Mouse (Mus musculus): Measurements from ENCODE around the gene Lrch2. TPM values are rescaled to one million over a fixed set of nuclear protein-coding genes. Genes with fewer than 3 reads are reported as not detected.
"Not testable (repeated sequence)": the region's sequence is repeated elsewhere in the genome, so short reads cannot be mapped to it uniquely, and the experiment has no call there.

Gene Lrch2
- polyA plus RNA-seq, 1 experiment from 2014 or later = 5.2 TPM

GRCm38 (mm10) chrX:147527646-147528172 lies 26.2 kb downstream of the Lrch2 start:
- H3K4me3 ChIP-seq (replicated peaks; ENCODE audit: low read depth, low read length) = no peak overlapping the region
- TF ChIP-seq CTCF (IDR thresholded peaks at IDR 0.05; ENCODE audit: low read depth) = no peak
- no peaks in the 10 kb centered on the region for H3K4me1 ChIP-seq (replicated peaks; ENCODE audit: insufficient read depth, low read length)
- H3K9me3 ChIP-seq (replicated peaks; ENCODE audit: low read length) = no peaks in the 10 kb centered on the region
- H3K27ac ChIP-seq = no peak overlapping the region
- no peak overlapping the region for H3K4me2 ChIP-seq (ENCODE audit: low read length)
- no peak for ATAC-seq (replicated peaks; ENCODE audit: low FRiP score, low read depth)
- H3K36me3 ChIP-seq (ENCODE audit: insufficient read depth, low read length) = no peaks in the 10 kb centered on the region
- H3K9ac ChIP-seq (ENCODE audit: low read depth, low read length) = no peak overlapping the region
- WGBS = 61% methylated on average over 7 of the region's 7 CpGs
- no peaks in the 10 kb centered on the region for H3K27me3 ChIP-seq (ENCODE audit: insufficient read depth, low read length)
- no peak for DNase-seq (ENCODE audit: low spot score)

- WGBS = 77% methylated on average over 2 of the region's 2 CpGs
- Histone ChIP-seq H3K4me3 (replicated peaks; ENCODE audit: low read depth, low read length) (no peak overlapping the region), H3K4me2 (ENCODE audit: low read length) (no peak overlapping the region), H3K9me3 (replicated peaks; ENCODE audit: low read length) (no peaks in the 10 kb centered on the region), H3K27me3 (ENCODE audit: insufficient read depth, low read length) (no peaks in the 10 kb centered on the region), H3K36me3 (ENCODE audit: insufficient read depth, low read length) (no peaks in the 10 kb centered on the region), H3K27ac (no peak overlapping the region), H3K4me1 (replicated peaks; ENCODE audit: insufficient read depth, low read length) (no peaks in the 10 kb centered on the region), H3K9ac (ENCODE audit: low read depth, low read length) (no peak overlapping the region)
- peak; percentile 53 for TF ChIP-seq CTCF (IDR thresholded peaks at IDR 0.05; ENCODE audit: low read depth)
- DNase-seq (ENCODE audit: low spot score) (peak; percentile 24), ATAC-seq (replicated peaks; ENCODE audit: low FRiP score, low read depth) (no peak)
Observed at GRCm38 (mm10) chrX:147489551-147489950, 64.3 kb downstream of the Lrch2 start.

DNA sequence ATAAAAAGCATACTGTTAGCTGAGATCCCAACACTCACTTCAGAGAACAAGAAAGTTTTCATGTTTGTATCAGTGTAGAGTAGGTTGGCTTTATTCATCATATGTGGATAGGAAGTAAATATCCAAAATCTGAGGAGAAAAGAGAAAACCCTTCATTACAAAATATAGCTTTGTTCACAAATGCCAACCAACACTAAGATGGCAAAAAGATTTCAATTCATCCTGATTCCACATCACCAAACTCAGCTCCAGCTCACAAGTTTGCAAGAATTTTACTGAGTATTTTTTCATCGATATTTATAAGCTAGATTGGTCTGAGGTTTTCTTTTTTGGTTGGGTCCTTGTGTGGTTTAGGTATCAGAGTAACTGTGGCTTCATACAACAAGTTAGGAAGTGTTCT lies 100.3 kb downstream of the Lrch2 start, which contains the start of gene Vmn1r239-ps:
Gene Vmn1r239-ps (minus strand): TSS at position 101 of the 400 bp plus-strand sequence.
- H3K27me3 ChIP-seq (ENCODE audit: insufficient read depth, low read length); H3K36me3 ChIP-seq (ENCODE audit: insufficient read depth, low read length); H3K4me2 ChIP-seq (ENCODE audit: low read length); DNase-seq (ENCODE audit: low spot score); ATAC-seq (replicated peaks; ENCODE audit: low FRiP score, low read depth); H3K27ac ChIP-seq; H3K9me3 ChIP-seq (replicated peaks; ENCODE audit: low read length); H3K9ac ChIP-seq (ENCODE audit: low read depth, low read length); H3K4me3 ChIP-seq (replicated peaks; ENCODE audit: low read depth, low read length); H3K4me1 ChIP-seq (replicated peaks; ENCODE audit: insufficient read depth, low read length): not testable (repeated sequence)
- WGBS = 91% methylated on average over 1 of the region's 1 CpGs

DNA sequence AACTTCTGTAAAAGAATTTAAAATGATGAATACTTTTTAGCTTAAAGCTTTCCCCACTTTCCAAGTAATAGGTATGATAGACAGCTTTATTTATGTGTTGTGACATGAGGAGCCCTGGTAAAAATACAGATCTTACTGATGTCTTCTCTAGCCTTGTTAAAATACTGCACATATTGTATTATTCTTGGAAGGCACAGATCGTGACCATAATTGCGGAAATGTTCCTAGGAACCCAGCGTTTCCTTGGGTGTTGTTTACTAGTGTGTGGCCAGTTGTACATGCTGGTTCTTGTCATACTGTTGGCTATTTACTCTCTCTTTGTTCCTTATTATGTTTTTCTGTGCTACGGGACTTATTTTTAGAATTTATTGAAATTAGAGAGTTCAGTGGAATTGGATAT lies 110.5 kb downstream of the Lrch2 start:
- 72% methylated on average over 4 of the region's 4 CpGs for WGBS
- ATAC-seq (replicated peaks; ENCODE audit: low FRiP score, low read depth) = no peak; the same call in 1 of the 2 replicates

GRCm38 (mm10) chrX:147435400-147435799 lies 118.5 kb downstream of the Lrch2 start:
- Histone ChIP-seq H3K36me3 (ENCODE audit: insufficient read depth, low read length) (no peaks in the 10 kb centered on the region), H3K4me1 (replicated peaks; ENCODE audit: insufficient read depth, low read length) (no peaks in the 10 kb centered on the region), H3K9me3 (replicated peaks; ENCODE audit: low read length) (no peaks in the 10 kb centered on the region), H3K4me2 (ENCODE audit: low read length) (no peak overlapping the region), H3K4me3 (replicated peaks; ENCODE audit: low read depth, low read length) (no peak overlapping the region), H3K9ac (ENCODE audit: low read depth, low read length) (no peak overlapping the region), H3K27ac (no peak overlapping the region), H3K27me3 (ENCODE audit: insufficient read depth, low read length) (no peaks in the 10 kb centered on the region)
- ATAC-seq (replicated peaks; ENCODE audit: low FRiP score, low read depth) = no peak
- no peak for DNase-seq (ENCODE audit: low spot score)
- 76% methylated on average over 2 of the region's 2 CpGs for WGBS
- no peak for TF ChIP-seq CTCF (IDR thresholded peaks at IDR 0.05; ENCODE audit: low read depth)

More for the DNA sequence above, 110.5 kb downstream of the Lrch2 start:
- Histone ChIP-seq H3K4me2 (ENCODE audit: low read length) (no peak overlapping the region), H3K9ac (ENCODE audit: low read depth, low read length) (no peak overlapping the region), H3K4me1 (replicated peaks; ENCODE audit: insufficient read depth, low read length) (no peaks in the 10 kb centered on the region), H3K9me3 (replicated peaks; ENCODE audit: low read length) (no peaks in the 10 kb centered on the region), H3K4me3 (replicated peaks; ENCODE audit: low read depth, low read length) (no peak overlapping the region), H3K27ac (no peak overlapping the region), H3K27me3 (ENCODE audit: insufficient read depth, low read length) (no peaks in the 10 kb centered on the region), H3K36me3 (ENCODE audit: insufficient read depth, low read length) (no peaks in the 10 kb centered on the region)
- peak; percentile 83 for DNase-seq (ENCODE audit: low spot score)
- TF ChIP-seq CTCF (IDR thresholded peaks at IDR 0.05; ENCODE audit: low read depth) = no peak

DNA sequence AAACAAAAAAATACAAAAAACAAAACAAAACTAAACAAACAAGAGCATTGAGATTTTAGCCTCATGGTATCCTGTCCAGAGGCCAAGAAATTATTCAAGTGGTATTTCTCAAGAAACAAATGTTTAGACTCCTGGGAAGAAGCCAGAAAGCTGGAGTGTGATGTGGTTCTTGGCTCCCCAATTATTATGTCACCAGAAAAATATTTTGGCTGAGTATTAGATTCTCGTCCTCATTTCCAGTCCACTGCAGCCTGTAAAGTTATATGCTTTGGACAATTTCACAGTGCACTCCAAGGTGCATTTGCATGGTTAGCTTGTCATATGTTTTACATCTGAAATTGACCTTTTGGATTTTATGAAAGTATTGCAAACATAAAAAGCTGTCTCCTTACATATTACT lies 124.1 kb downstream of the Lrch2 start:
- DNase-seq (ENCODE audit: low spot score) (peak; percentile 58), ATAC-seq (replicated peaks; ENCODE audit: low FRiP score, low read depth) (no peak)
- TF ChIP-seq CTCF (IDR thresholded peaks at IDR 0.05; ENCODE audit: low read depth) = no peak
- WGBS = 55% methylated on average over 1 of the region's 1 CpGs
- Histone ChIP-seq H3K9ac (ENCODE audit: low read depth, low read length) (no peak overlapping the region), H3K9me3 (replicated peaks; ENCODE audit: low read length) (no peaks in the 10 kb centered on the region), H3K4me1 (replicated peaks; ENCODE audit: insufficient read depth, low read length) (no peaks in the 10 kb centered on the region), H3K36me3 (ENCODE audit: insufficient read depth, low read length) (no peaks in the 10 kb centered on the region), H3K27me3 (ENCODE audit: insufficient read depth, low read length) (no peaks in the 10 kb centered on the region), H3K4me3 (replicated peaks; ENCODE audit: low read depth, low read length) (no peak overlapping the region), H3K27ac (no peak overlapping the region), H3K4me2 (ENCODE audit: low read length) (no peak overlapping the region)

DNA sequence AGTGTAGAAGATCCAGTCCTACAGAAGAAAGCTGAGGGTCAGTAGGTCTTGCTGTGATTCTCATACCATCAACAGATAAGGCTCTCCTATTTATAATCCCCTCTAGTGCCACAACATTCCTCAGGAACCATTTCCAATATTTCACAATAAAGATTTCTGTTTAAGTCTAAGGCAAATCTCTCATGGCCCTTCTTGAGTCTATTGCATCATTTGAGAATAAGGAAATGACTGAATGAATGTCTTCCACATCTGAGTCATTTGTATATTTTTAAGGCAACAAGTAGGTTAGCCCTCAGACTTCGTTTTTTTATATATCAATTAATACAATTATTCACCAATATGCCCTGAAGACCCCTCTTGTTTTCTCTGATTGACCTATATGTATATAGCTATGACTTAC lies 124.8 kb downstream of the Lrch2 start, which contains the start of gene Il13ra2:
Gene Il13ra2 (minus strand): TSS at position 64 of the 400 bp plus-strand sequence.
- 61% methylated on average over 1 of the region's 1 CpGs for WGBS
- DNase-seq (ENCODE audit: low spot score) = no peak
- H3K4me2 ChIP-seq (ENCODE audit: low read length) = no peak within 1 kb of the TSS
- no peaks in the 10 kb centered on the region for H3K27me3 ChIP-seq (ENCODE audit: insufficient read depth, low read length)
- TF ChIP-seq CTCF (IDR thresholded peaks at IDR 0.05; ENCODE audit: low read depth) = no peak
- ATAC-seq (replicated peaks; ENCODE audit: low FRiP score, low read depth) = no peak
- no peaks in the 10 kb centered on the region for H3K4me1 ChIP-seq (replicated peaks; ENCODE audit: insufficient read depth, low read length)
- no peaks in the 10 kb centered on the region for H3K36me3 ChIP-seq (ENCODE audit: insufficient read depth, low read length)
- no peak within 1 kb of the TSS for H3K9ac ChIP-seq (ENCODE audit: low read depth, low read length)
- no peaks in the 10 kb centered on the region for H3K9me3 ChIP-seq (replicated peaks; ENCODE audit: low read length)
- H3K27ac ChIP-seq = no peak within 1 kb of the TSS
- no peak within 1 kb of the TSS for H3K4me3 ChIP-seq (replicated peaks; ENCODE audit: low read depth, low read length)

Other genes with a start within 250 kb of the Lrch2 start
- gene Il13ra2, start 124.9 kb downstream of the Lrch2 start, polyA plus RNA-seq (2015; fragmentation: Nextera tagmentation; extraction: Ambion mirVana) = 0.09 and 0.43 TPM in 2 replicates
- gene Vmn1r239-ps, start 100.4 kb downstream of the Lrch2 start, polyA plus RNA-seq (2015; fragmentation: Nextera tagmentation; extraction: Ambion mirVana) = not detected in 2 replicates
- gene Gm15128, start 211.9 kb upstream of the Lrch2 start, polyA plus RNA-seq (2015; fragmentation: Nextera tagmentation; extraction: Ambion mirVana) = not detected in 2 replicates

Measured in kidney, postnatal 0 days (tissue).